ENCODE assay signal across 8 mouse cellular contexts in genomic region chr17:33968489-33968888, GRCm38 (mm10). TPM values are rescaled to one million over a fixed set of nuclear protein-coding genes. Genes with fewer than 3 reads are reported as not detected.
DNase-seq lines count a peak whose midpoint lies in the region; ATAC-seq and TF ChIP-seq lines count a peak whose summit lies in the region.

No protein-coding gene starts in this region.

- H3K27ac ChIP-seq in testis, adult 2 months (ENCODE audit: control insufficient read depth, insufficient read depth, low read depth, low read length) = no peak overlapping the region
- H3K27ac ChIP-seq in intestine, embryonic 15.5 days = no peak overlapping the region
- H3K27ac ChIP-seq in limb, embryonic 12.5 days = no peak overlapping the region
- H3K27ac ChIP-seq in midbrain, embryonic 13.5 days = peak overlapping the region; percentile 14; the same call in 1 of the 2 replicates

- no peak for TF ChIP-seq POLR2A in testis, adult 2 months (IDR thresholded peaks at IDR 0.05; ENCODE audit: control insufficient read depth, low read depth, low read length)

- ATAC-seq in common myeloid progenitor, adult 5-6 weeks (replicated peaks; ENCODE audit: low read depth, poor library complexity, severe bottlenecking) = peak; percentile 81
- peak; percentile 85 for ATAC-seq in intestine, embryonic 15.5 days
- peak; percentile 28 for ATAC-seq in limb, embryonic 12.5 days (ENCODE audit: insufficient number of reproducible peaks, insufficient read depth, low FRiP score, low TSS enrichment, low read depth)
- peak; percentile 76 for ATAC-seq in midbrain, embryonic 13.5 days

- peak; percentile 93 for TF ChIP-seq CTCF in testis, adult 2 months (IDR thresholded peaks at IDR 0.05; ENCODE audit: control insufficient read depth, insufficient read depth, insufficient replicate concordance, low read depth, low read length)

- no peaks in the 10 kb centered on the region for H3K36me3 ChIP-seq in testis, adult 2 months (ENCODE audit: control insufficient read depth, insufficient read depth, low read length)
- H3K36me3 ChIP-seq in intestine, embryonic 15.5 days = 0 out of 2 replicates have a peak, but pooled peaks cover 7% of the 10 kb centered on the region
- peaks cover 31% of the 10 kb centered on the region for H3K36me3 ChIP-seq in limb, embryonic 12.5 days
- H3K36me3 ChIP-seq in midbrain, embryonic 13.5 days = peaks cover 28% of the 10 kb centered on the region

- no peak for DNase-seq in testis, postnatal 14 days (ENCODE audit: low spot score)
- DNase-seq in gastrocnemius, postnatal 36 days = peak; percentile 68 to 83
- DNase-seq in spleen, postnatal 10 days (ENCODE audit: low spot score in 2 of 2) = peak; percentile 75 to 83

- no peak overlapping the region for H3K4me3 ChIP-seq in testis, adult 2 months (ENCODE audit: control insufficient read depth, low read depth, low read length)
- H3K4me3 ChIP-seq in intestine, embryonic 15.5 days (replicated peaks) = no peak overlapping the region
- no peak overlapping the region for H3K4me3 ChIP-seq in limb, embryonic 12.5 days (replicated peaks)
- no peak overlapping the region for H3K4me3 ChIP-seq in midbrain, embryonic 13.5 days (replicated peaks)

- H3K4me2 ChIP-seq in intestine, embryonic 15.5 days (replicated peaks) = no peak overlapping the region
- H3K4me2 ChIP-seq in limb, embryonic 12.5 days = no peak overlapping the region
- no peak overlapping the region for H3K4me2 ChIP-seq in midbrain, embryonic 13.5 days (replicated peaks)

- intact Hi-C loops in gastrocnemius, postnatal 36 days (cut with DNase I) = loop anchor here (1.0 kb wide), 1 partner anchor 14 kb away; no protein-coding TSS in a partner anchor

- no peak overlapping the region for H3K9ac ChIP-seq in intestine, embryonic 15.5 days
- H3K9ac ChIP-seq in limb, embryonic 12.5 days (replicated peaks) = no peak overlapping the region
- no peak overlapping the region for H3K9ac ChIP-seq in midbrain, embryonic 13.5 days (replicated peaks)

- WGBS in intestine, embryonic 15.5 days = 3% methylated on average over 9 of the region's 9 CpGs
- WGBS in limb, embryonic 12.5 days = 3% methylated on average over 9 of the region's 9 CpGs
- 5% methylated on average over 9 of the region's 9 CpGs for WGBS in midbrain, embryonic 13.5 days

- no peaks in the 10 kb centered on the region for H3K27me3 ChIP-seq in testis, adult 2 months (ENCODE audit: control insufficient read depth, insufficient read depth, low read length)
- no peaks in the 10 kb centered on the region for H3K27me3 ChIP-seq in intestine, embryonic 15.5 days (replicated peaks)
- H3K27me3 ChIP-seq in limb, embryonic 12.5 days = peaks cover 5% of the 10 kb centered on the region; the same call in 1 of the 2 replicates
- H3K27me3 ChIP-seq in midbrain, embryonic 13.5 days = 0 out of 2 replicates have a peak, but pooled peaks cover 5% of the 10 kb centered on the region

- H3K9me3 ChIP-seq in intestine, embryonic 15.5 days = no peaks in the 10 kb centered on the region
- H3K9me3 ChIP-seq in limb, embryonic 12.5 days = no peaks in the 10 kb centered on the region; the same call in 1 of the 2 replicates
- no peaks in the 10 kb centered on the region for H3K9me3 ChIP-seq in midbrain, embryonic 13.5 days

- no peaks in the 10 kb centered on the region; the same call in none of the 2 replicates for H3K4me1 ChIP-seq in testis, adult 2 months (ENCODE audit: control insufficient read depth, insufficient read depth, low read length)
- H3K4me1 ChIP-seq in intestine, embryonic 15.5 days (replicated peaks) = no peaks in the 10 kb centered on the region
- H3K4me1 ChIP-seq in limb, embryonic 12.5 days (replicated peaks) = 0 out of 2 replicates have a peak, but pooled peaks cover 3% of the 10 kb centered on the region
- no peaks in the 10 kb centered on the region for H3K4me1 ChIP-seq in midbrain, embryonic 13.5 days (replicated peaks)

RNA-seq across cellular contexts. Expression of gene Rps18, which starts 12.7 kb away (rescaled TPM):
- 212 and 239 TPM in 2 replicates for polyA plus RNA-seq in testis, adult 2 months (2012; rRNA removed)
- 1,549 and 1,746 TPM in 2 replicates for total RNA-seq in common myeloid progenitor, adult 5-6 weeks (2017)
- total RNA-seq in gastrocnemius, postnatal 36 days (2021) = 100 to 1,000 TPM; 282 to 369 TPM
- polyA plus RNA-seq in intestine, embryonic 15.5 days (2015; fragmentation: Nextera tagmentation; extraction: Ambion mirVana) = 1,812 and 1,948 TPM in 2 replicates
- 1,388 and 1,510 TPM in 2 replicates for polyA plus RNA-seq in limb, embryonic 12.5 days (2016; fragmentation: Nextera tagmentation; extraction: Ambion mirVana)
- polyA plus RNA-seq in midbrain, embryonic 13.5 days (2015; fragmentation: Nextera tagmentation; extraction: Ambion mirVana) = 918 and 949 TPM in 2 replicates

RNA-seq across cellular contexts. Expression of gene Vps52, which starts 12.9 kb away (rescaled TPM):
- 45.7 and 48.5 TPM in 2 replicates for polyA plus RNA-seq in testis, adult 2 months (2012; rRNA removed)
- 13.0 and 16.4 TPM in 2 replicates for total RNA-seq in common myeloid progenitor, adult 5-6 weeks (2017)
- total RNA-seq in gastrocnemius, postnatal 36 days (2021) = 10 to 100 TPM; 30.5 to 30.6 TPM
- 44.0 and 47.4 TPM in 2 replicates for polyA plus RNA-seq in intestine, embryonic 15.5 days (2015; fragmentation: Nextera tagmentation; extraction: Ambion mirVana)
- polyA plus RNA-seq in limb, embryonic 12.5 days (2016; fragmentation: Nextera tagmentation; extraction: Ambion mirVana) = 53.3 and 55.0 TPM in 2 replicates
- 66.4 and 69.8 TPM in 2 replicates for polyA plus RNA-seq in midbrain, embryonic 13.5 days (2015; fragmentation: Nextera tagmentation; extraction: Ambion mirVana)

RNA-seq across cellular contexts. Expression of gene B3galt4, which starts 17.2 kb away (rescaled TPM):
- 9.1 and 10.4 TPM in 2 replicates for polyA plus RNA-seq in testis, adult 2 months (2012; rRNA removed)
- 2.6 and 2.7 TPM in 2 replicates for total RNA-seq in common myeloid progenitor, adult 5-6 weeks (2017)
- 1 to 10 TPM; 1.5 to 1.6 TPM for total RNA-seq in gastrocnemius, postnatal 36 days (2021)
- polyA plus RNA-seq in intestine, embryonic 15.5 days (2015; fragmentation: Nextera tagmentation; extraction: Ambion mirVana) = 9.8 TPM in 2 replicates
- polyA plus RNA-seq in limb, embryonic 12.5 days (2016; fragmentation: Nextera tagmentation; extraction: Ambion mirVana) = 5.0 and 6.8 TPM in 2 replicates
- polyA plus RNA-seq in midbrain, embryonic 13.5 days (2015; fragmentation: Nextera tagmentation; extraction: Ambion mirVana) = 12.4 and 13.6 TPM in 2 replicates

RNA-seq across cellular contexts. Expression of gene Wdr46, which starts 28.0 kb away (rescaled TPM):
- 25.1 and 25.4 TPM in 2 replicates for polyA plus RNA-seq in testis, adult 2 months (2012; rRNA removed)
- total RNA-seq in common myeloid progenitor, adult 5-6 weeks (2017) = 50.0 and 62.5 TPM in 2 replicates
- total RNA-seq in gastrocnemius, postnatal 36 days (2021) = 1 to 10 TPM; 8.4 to 9.7 TPM
- polyA plus RNA-seq in intestine, embryonic 15.5 days (2015; fragmentation: Nextera tagmentation; extraction: Ambion mirVana) = 37.1 and 38.5 TPM in 2 replicates
- 45.5 and 45.8 TPM in 2 replicates for polyA plus RNA-seq in limb, embryonic 12.5 days (2016; fragmentation: Nextera tagmentation; extraction: Ambion mirVana)
- 24.4 and 25.7 TPM in 2 replicates for polyA plus RNA-seq in midbrain, embryonic 13.5 days (2015; fragmentation: Nextera tagmentation; extraction: Ambion mirVana)

RNA-seq across cellular contexts. Expression of gene Pfdn6, which starts 28.3 kb away (rescaled TPM):
- 54.8 and 58.7 TPM in 2 replicates for polyA plus RNA-seq in testis, adult 2 months (2012; rRNA removed)
- 128 and 170 TPM in 2 replicates for total RNA-seq in common myeloid progenitor, adult 5-6 weeks (2017)
- 10 to 100 TPM; 56.7 to 58.6 TPM for total RNA-seq in gastrocnemius, postnatal 36 days (2021)
- 153 and 159 TPM in 2 replicates for polyA plus RNA-seq in intestine, embryonic 15.5 days (2015; fragmentation: Nextera tagmentation; extraction: Ambion mirVana)
- polyA plus RNA-seq in limb, embryonic 12.5 days (2016; fragmentation: Nextera tagmentation; extraction: Ambion mirVana) = 180 and 186 TPM in 2 replicates
- polyA plus RNA-seq in midbrain, embryonic 13.5 days (2015; fragmentation: Nextera tagmentation; extraction: Ambion mirVana) = 193 and 195 TPM in 2 replicates

Comparison
In these comparisons a context has a peak if more than half of its experiments do, and no peak if none do; other contexts are left out.
1. ATAC-seq: peak in every context shown above with its lines; median percentile 85 in intestine, embryonic 15.5 days; 81 in common myeloid progenitor, adult 5-6 weeks; 76 in midbrain, embryonic 13.5 days; 28 in limb, embryonic 12.5 days.